Mouse (Mus musculus) thymus, adult 2 months (tissue): ENCODE measurements around the gene Snx9.
A peak's percentile ranks its signal among the peaks of the same experiment; 100 is the strongest.

Source experiments
- CTCF ChIP-seq: fragments of 200-500 bp; IDR thresholded peaks from 2 replicates; pipeline ENCODE4 v1.5.1; 2012; ENCODE audit warnings: mild to moderate bottlenecking, control low read depth, low read length, moderate library complexity, borderline replicate concordance; ENCODE audit not compliant: control insufficient read depth, poor library complexity, insufficient read depth; ENCODE audit errors: extremely low read depth
- POLR2A ChIP-seq: fragments of 200-500 bp; IDR thresholded peaks from 2 replicates; pipeline ENCODE4 v1.6.1; 2012; ENCODE audit warnings: mild to moderate bottlenecking, low read length, control low read depth, moderate library complexity; ENCODE audit not compliant: control insufficient read depth, poor library complexity, insufficient read depth; ENCODE audit errors: extremely low read depth

GRCm38 (mm10) chr17:5890429-5890828 lies 49.3 kb downstream of the Snx9 start:
- TF ChIP-seq POLR2A (no peak), CTCF (peak; percentile 93)
